18 mouse cellular contexts compared by ENCODE assay signal in genomic region chr17:34437606-34438005, GRCm38 (mm10). TPM values are rescaled to one million over a fixed set of nuclear protein-coding genes. Genes with fewer than 3 reads are reported as not detected.
A peak's percentile ranks its signal among the peaks of the same experiment; 100 is the strongest.
DNase-seq lines count a peak whose midpoint lies in the region; ATAC-seq and TF ChIP-seq lines count a peak whose summit lies in the region.
"Had no signal": no experiment of that assay in that cellular context is flagged by ENCODE, and none has a peak within 500 bp of the region (broad histone marks: within the 10 kb centered on the region; RNA-seq: fewer than 3 reads in every experiment).

No protein-coding gene starts in this region.

- TF ChIP-seq POLR2A in lung, adult 2 months (IDR thresholded peaks at IDR 0.05; ENCODE audit: borderline replicate concordance, extremely low read depth, low read depth, low read length), result no peak
- TF ChIP-seq POLR2A in olfactory bulb, adult 2 months (IDR thresholded peaks at IDR 0.05; ENCODE audit: insufficient read depth, low read depth, low read length), result no peak

- no peak for ATAC-seq in forebrain, embryonic 13.5 days
- no peak for ATAC-seq in forebrain, embryonic 11.5 days (replicated peaks; ENCODE audit: low FRiP score)
- ATAC-seq in liver, postnatal 0 days, result no peak
- ATAC-seq: midbrain, embryonic 15.5 days had no signal

- TF ChIP-seq EP300 in liver, postnatal 0 days (IDR thresholded peaks at IDR 0.05; ENCODE audit: low read depth), result no peak

- no peak overlapping the region for H3K4me3 ChIP-seq in forebrain, embryonic 13.5 days
- no peak overlapping the region for H3K4me3 ChIP-seq in forebrain, embryonic 11.5 days (ENCODE audit: low read depth, low read length)
- no peak overlapping the region for H3K4me3 ChIP-seq in lung, adult 2 months (replicated peaks; ENCODE audit: extremely low read depth, low read depth, low read length)
- no peak overlapping the region for H3K4me3 ChIP-seq in liver, postnatal 0 days (ENCODE audit: low read depth, low read length)
- no peak overlapping the region for H3K4me3 ChIP-seq in olfactory bulb, adult 2 months (ENCODE audit: insufficient read depth, low read depth, low read length)
- H3K4me3 ChIP-seq: embryonic facial prominence, embryonic 13.5 days; heart, embryonic 13.5 days; limb, embryonic 12.5 days; midbrain, embryonic 15.5 days had no signal

- 71% methylated on average over 7 of the region's 7 CpGs for WGBS in forebrain, embryonic 13.5 days
- 73% methylated on average over 7 of the region's 7 CpGs for WGBS in forebrain, embryonic 11.5 days
- WGBS in lung, adult 2 months, result 27% methylated on average over 7 of the region's 7 CpGs
- WGBS in liver, postnatal 0 days (ENCODE audit: insufficient replicate concordance), result 34% methylated on average over 7 of the region's 7 CpGs
- WGBS in olfactory bulb, adult 2 months, result 45% methylated on average over 7 of the region's 7 CpGs

- H3K4me2 ChIP-seq in forebrain, embryonic 13.5 days, result no peak overlapping the region
- H3K4me2 ChIP-seq in forebrain, embryonic 11.5 days (ENCODE audit: low read depth, low read length, severe bottlenecking), result no peak overlapping the region
- H3K4me2 ChIP-seq in liver, postnatal 0 days (ENCODE audit: low read depth, low read length), result peak overlapping the region; percentile 13; the same call in 1 of the 2 replicates
- H3K4me2 ChIP-seq: embryonic facial prominence, embryonic 13.5 days; heart, embryonic 13.5 days; hindbrain, embryonic 14.5 days; limb, embryonic 12.5 days; lung, embryonic 14.5 days; midbrain, embryonic 15.5 days had no signal

- no peak overlapping the region for H3K27ac ChIP-seq in forebrain, embryonic 13.5 days
- no peak overlapping the region for H3K27ac ChIP-seq in forebrain, embryonic 11.5 days (ENCODE audit: low read depth, low read length)
- H3K27ac ChIP-seq in liver, postnatal 0 days (ENCODE audit: low read depth), result peak overlapping the region; percentile 67
- peak overlapping the region; percentile 75 for H3K27ac ChIP-seq in olfactory bulb, adult 2 months (ENCODE audit: insufficient read depth, low read depth, low read length)
- H3K27ac ChIP-seq: embryonic facial prominence, embryonic 13.5 days; heart, embryonic 13.5 days; hindbrain, embryonic 14.5 days; limb, embryonic 12.5 days; midbrain, embryonic 15.5 days had no signal

- no peaks in the 10 kb centered on the region for H3K4me1 ChIP-seq in forebrain, embryonic 13.5 days
- no peaks in the 10 kb centered on the region for H3K4me1 ChIP-seq in forebrain, embryonic 11.5 days (replicated peaks; ENCODE audit: control insufficient read depth, insufficient read depth, low read length)
- H3K4me1 ChIP-seq in lung, adult 2 months (ENCODE audit: control insufficient read depth, insufficient read depth, low read length), result peaks cover 3% of the 10 kb centered on the region; the same call in 1 of the 2 replicates
- no peaks in the 10 kb centered on the region for H3K4me1 ChIP-seq in liver, postnatal 0 days (ENCODE audit: insufficient read depth)
- H3K4me1 ChIP-seq in olfactory bulb, adult 2 months (ENCODE audit: control insufficient read depth, insufficient read depth, low read length), result peaks cover 9% of the 10 kb centered on the region
- H3K4me1 ChIP-seq: embryonic facial prominence, embryonic 13.5 days; heart, embryonic 13.5 days; limb, embryonic 12.5 days; midbrain, embryonic 15.5 days had no signal

- no peaks in the 10 kb centered on the region for H3K36me3 ChIP-seq in forebrain, embryonic 13.5 days (ENCODE audit: poor library complexity, severe bottlenecking)
- no peaks in the 10 kb centered on the region for H3K36me3 ChIP-seq in forebrain, embryonic 11.5 days (ENCODE audit: control insufficient read depth, insufficient read depth, low read length)
- H3K36me3 ChIP-seq in liver, postnatal 0 days (replicated peaks; ENCODE audit: insufficient read depth, low read length), result no peaks in the 10 kb centered on the region
- H3K36me3 ChIP-seq: embryonic facial prominence, embryonic 13.5 days; heart, embryonic 13.5 days; limb, embryonic 12.5 days; midbrain, embryonic 15.5 days had no signal

- no peak for TF ChIP-seq CTCF in lung, adult 2 months (IDR thresholded peaks at IDR 0.05; ENCODE audit: insufficient read depth, low read length)
- TF ChIP-seq CTCF in liver, postnatal 0 days (IDR thresholded peaks at IDR 0.05; ENCODE audit: low read depth), result no peak
- TF ChIP-seq CTCF in olfactory bulb, adult 2 months (IDR thresholded peaks at IDR 0.05; ENCODE audit: insufficient read depth, low read depth, low read length), result no peak

- no peaks in the 10 kb centered on the region for H3K27me3 ChIP-seq in forebrain, embryonic 13.5 days
- no peaks in the 10 kb centered on the region for H3K27me3 ChIP-seq in forebrain, embryonic 11.5 days (ENCODE audit: control insufficient read depth, insufficient read depth, low read length)
- no peaks in the 10 kb centered on the region for H3K27me3 ChIP-seq in liver, postnatal 0 days (ENCODE audit: insufficient read depth, low read length)
- H3K27me3 ChIP-seq: embryonic facial prominence, embryonic 13.5 days; heart, embryonic 13.5 days; limb, embryonic 12.5 days; midbrain, embryonic 15.5 days had no signal

- 0 out of 2 replicates have a peak, but pooled peaks cover 6% of the 10 kb centered on the region for H3K9me3 ChIP-seq in forebrain, embryonic 13.5 days (replicated peaks)
- H3K9me3 ChIP-seq in forebrain, embryonic 11.5 days (ENCODE audit: control insufficient read depth, low read length), result no peaks in the 10 kb centered on the region; the same call in 1 of the 2 replicates
- peaks cover 3% of the 10 kb centered on the region; the same call in 1 of the 2 replicates for H3K9me3 ChIP-seq in liver, postnatal 0 days (ENCODE audit: low read length)
- H3K9me3 ChIP-seq: embryonic facial prominence, embryonic 13.5 days; midbrain, embryonic 15.5 days had no signal

- peak overlapping the region; percentile 16; the same call in 1 of the 2 replicates for H3K9ac ChIP-seq in forebrain, embryonic 13.5 days
- no peak overlapping the region for H3K9ac ChIP-seq in forebrain, embryonic 11.5 days (ENCODE audit: low read length)
- H3K9ac ChIP-seq in liver, postnatal 0 days (replicated peaks), result no peak overlapping the region
- H3K9ac ChIP-seq: embryonic facial prominence, embryonic 13.5 days; heart, embryonic 13.5 days; hindbrain, embryonic 14.5 days; limb, embryonic 12.5 days; lung, embryonic 14.5 days; midbrain, embryonic 15.5 days had no signal

- no peak for DNase-seq in forebrain, embryonic 11.5 days (ENCODE audit: low spot score)
- DNase-seq in lung, postnatal 36 days, result peak; percentile 3
- DNase-seq in lung, adult 2 months, result no peak
- DNase-seq in liver, postnatal 0 days, result no peak
- no peak for DNase-seq in heart, adult 11 months
- no peak for DNase-seq in thymus, postnatal 0 days (ENCODE audit: low spot score)
- DNase-seq: cerebellum, adult 9-10 months; kidney, postnatal 25 days; lung, embryonic 14.5 days; right cerebral cortex, postnatal 4 days had no signal

RNA-seq across cellular contexts. Expression of gene BC051142, which starts 39.0 kb away (rescaled TPM):
- polyA plus RNA-seq in forebrain, embryonic 13.5 days (2015; fragmentation: Nextera tagmentation; extraction: Ambion mirVana), result 2.4 and 2.6 TPM in 2 replicates
- polyA plus RNA-seq in forebrain, embryonic 11.5 days (2014; fragmentation: Nextera tagmentation; extraction: Ambion mirVana), result 1.5 and 2.1 TPM in 2 replicates
- polyA plus RNA-seq in lung, adult 2 months (2012; rRNA removed), result 0.49 and 0.75 TPM in 2 replicates
- polyA plus RNA-seq in liver, postnatal 0 days (2015; fragmentation: Nextera tagmentation; extraction: Ambion mirVana), result 0.08 TPM in 1 of 2 replicates, not detected in the other
- not detected in 2 replicates for polyA plus RNA-seq in olfactory bulb, adult 2 months (2012; ENCODE audit: insufficient read depth, insufficient read length, low replicate concordance, missing spikeins)
- 0.71 and 0.94 TPM in 2 replicates for polyA plus RNA-seq in thymus, postnatal 0 days (2015; fragmentation: Nextera tagmentation; extraction: Ambion mirVana)

RNA-seq across cellular contexts. Expression of gene Btnl4, which starts 39.5 kb away (rescaled TPM):
- polyA plus RNA-seq in forebrain, embryonic 13.5 days (2015; fragmentation: Nextera tagmentation; extraction: Ambion mirVana), result not detected in 2 replicates
- not detected in 2 replicates for polyA plus RNA-seq in forebrain, embryonic 11.5 days (2014; fragmentation: Nextera tagmentation; extraction: Ambion mirVana)
- 0.08 TPM in 1 of 2 replicates, not detected in the other for polyA plus RNA-seq in lung, adult 2 months (2012; rRNA removed)
- not detected in 2 replicates for polyA plus RNA-seq in liver, postnatal 0 days (2015; fragmentation: Nextera tagmentation; extraction: Ambion mirVana)
- polyA plus RNA-seq in olfactory bulb, adult 2 months (2012; ENCODE audit: insufficient read depth, insufficient read length, low replicate concordance, missing spikeins), result not detected in 2 replicates
- polyA plus RNA-seq in thymus, postnatal 0 days (2015; fragmentation: Nextera tagmentation; extraction: Ambion mirVana), result 0.09 and 0.13 TPM in 2 replicates
- polyA plus RNA-seq: embryonic facial prominence, embryonic 13.5 days; gonadal fat pad, adult 2 months; heart, embryonic 13.5 days; hindbrain, embryonic 14.5 days; limb, embryonic 12.5 days; lung, embryonic 14.5 days; midbrain, embryonic 15.5 days had no signal

Comparison
In these comparisons a context has a peak if more than half of its experiments do, and no peak if none do; other contexts are left out.
1. H3K27ac ChIP-seq: peak in liver, postnatal 0 days (single experiment) and olfactory bulb, adult 2 months (single experiment); none in forebrain, embryonic 13.5 days (single experiment) and forebrain, embryonic 11.5 days (single experiment).